Mouse (Mus musculus): ENCODE measurements around the gene Fam193a. TPM values are rescaled to one million over a fixed set of nuclear protein-coding genes. Genes with fewer than 3 reads are reported as not detected.

Fam193a gene
- polyA plus RNA-seq, 1 experiment from 2014 or later: 12.4 TPM

Other genes starting within 250 kb of the Fam193a start
- 0.31 and 0.52 TPM in 2 replicates for gene Poln, start 200.5 kb upstream of the Fam193a start, polyA plus RNA-seq (2015; fragmentation: Nextera tagmentation; extraction: Ambion mirVana)
- 13.1 and 19.2 TPM in 2 replicates for gene Haus3, start 200.4 kb upstream of the Fam193a start, polyA plus RNA-seq (2015; fragmentation: Nextera tagmentation; extraction: Ambion mirVana)
- gene Mxd4, start 182.2 kb upstream of the Fam193a start, polyA plus RNA-seq (2015; fragmentation: Nextera tagmentation; extraction: Ambion mirVana): 25.7 and 29.7 TPM in 2 replicates
- gene Zfyve28, start 81.5 kb upstream of the Fam193a start, polyA plus RNA-seq (2015; fragmentation: Nextera tagmentation; extraction: Ambion mirVana): 6.3 and 7.5 TPM in 2 replicates
- 0.08 TPM in 1 of 2 replicates, not detected in the other for gene Cfap99, start 81.3 kb upstream of the Fam193a start, polyA plus RNA-seq (2015; fragmentation: Nextera tagmentation; extraction: Ambion mirVana)
- 122 and 135 TPM in 2 replicates for gene Rnf4, start 33.6 kb upstream of the Fam193a start, polyA plus RNA-seq (2015; fragmentation: Nextera tagmentation; extraction: Ambion mirVana)
- gene Tnip2, start 144.1 kb downstream of the Fam193a start, polyA plus RNA-seq (2015; fragmentation: Nextera tagmentation; extraction: Ambion mirVana): 13.2 and 18.2 TPM in 2 replicates
- 17.9 and 22.6 TPM in 2 replicates for gene Sh3bp2, start 155.9 kb downstream of the Fam193a start, polyA plus RNA-seq (2015; fragmentation: Nextera tagmentation; extraction: Ambion mirVana)
- gene Add1, start 203.7 kb downstream of the Fam193a start, polyA plus RNA-seq (2015; fragmentation: Nextera tagmentation; extraction: Ambion mirVana): 205 and 222 TPM in 2 replicates